Mouse (Mus musculus): ENCODE results near the gene Rnf220.

The Rnf220 gene

GRCm38 (mm10) chr4:117341282-117341681, 155.6 kb downstream of the Rnf220 start:
- DNase-seq (ENCODE audit: low spot score), result no peak

GRCm38 (mm10) chr4:117339796-117340195, 157.1 kb downstream of the Rnf220 start:
- no peak for DNase-seq (ENCODE audit: low spot score)

GRCm38 (mm10) chr4:117330836-117331475, 165.9 kb downstream of the Rnf220 start:
- DNase-seq (ENCODE audit: low spot score), result no peak

- DNase-seq (ENCODE audit: low spot score), result no peak
Measured at GRCm38 (mm10) chr4:117330132-117330531, 166.7 kb downstream of the Rnf220 start.

- no peak for DNase-seq (ENCODE audit: low spot score)
Measured at GRCm38 (mm10) chr4:117326915-117327314, 169.9 kb downstream of the Rnf220 start.

- no peak for DNase-seq (ENCODE audit: low spot score)
Measured at GRCm38 (mm10) chr4:117325076-117325475, 171.8 kb downstream of the Rnf220 start.

- peak; percentile 81 for DNase-seq (ENCODE audit: low spot score)
Measured at GRCm38 (mm10) chr4:117323515-117324344, 173.1 kb downstream of the Rnf220 start.

- no peak for DNase-seq (ENCODE audit: low spot score)
Measured at GRCm38 (mm10) chr4:117321011-117321410, 175.8 kb downstream of the Rnf220 start.

GRCm38 (mm10) chr4:117318508-117318907, 178.3 kb downstream of the Rnf220 start:
- DNase-seq (ENCODE audit: low spot score), result no peak

- peak; percentile 41 for DNase-seq (ENCODE audit: low spot score)
Measured at GRCm38 (mm10) chr4:117317701-117318190, 179.1 kb downstream of the Rnf220 start.

GRCm38 (mm10) chr4:117316800-117317199, 180.1 kb downstream of the Rnf220 start:
- no peak for DNase-seq (ENCODE audit: low spot score)

GRCm38 (mm10) chr4:117314849-117315500, 181.9 kb downstream of the Rnf220 start:
- DNase-seq (ENCODE audit: low spot score), result no peak

- DNase-seq (ENCODE audit: low spot score), result no peak
Measured at GRCm38 (mm10) chr4:117313085-117313424, 183.8 kb downstream of the Rnf220 start.

GRCm38 (mm10) chr4:117312416-117313084, 184.3 kb downstream of the Rnf220 start:
- peak; percentile 38 for DNase-seq (ENCODE audit: low spot score)

GRCm38 (mm10) chr4:117311891-117312290, 185.0 kb downstream of the Rnf220 start:
- no peak for DNase-seq (ENCODE audit: low spot score)

GRCm38 (mm10) chr4:117309427-117309826, 187.4 kb downstream of the Rnf220 start:
- DNase-seq (ENCODE audit: low spot score), result no peak

GRCm38 (mm10) chr4:117307270-117307669, 189.6 kb downstream of the Rnf220 start:
- DNase-seq (ENCODE audit: low spot score), result no peak

- DNase-seq (ENCODE audit: low spot score), result no peak
Measured at GRCm38 (mm10) chr4:117305461-117305860, 191.4 kb downstream of the Rnf220 start.

GRCm38 (mm10) chr4:117304239-117305025, 192.4 kb downstream of the Rnf220 start:
- peak; percentile 64 for DNase-seq (ENCODE audit: low spot score)

- no peak for DNase-seq (ENCODE audit: low spot score)
Measured at GRCm38 (mm10) chr4:117303581-117304238, 193.1 kb downstream of the Rnf220 start.
